Mouse (Mus musculus) WW6 (cell line): ENCODE data around the gene Pkn2.

Source experiments
- DNase-seq: peaks from one replicate; pipeline ENCODE4 v3.0.0-alpha.2; 2013; ENCODE audit warnings: low read depth, low spot score

The Pkn2 gene

GRCm38 (mm10) chr3:142743973-142744898, 137.6 kb downstream of the Pkn2 start:
- peak; percentile 47 for DNase-seq
